In genomic region chr9:29332296-29333090, GRCm38 (mm10) we compare ENCODE assay signal across 9 mouse cellular contexts.
DNase-seq lines count a peak whose midpoint lies in the region.
"Had no signal": no experiment of that assay in that cellular context is flagged by ENCODE, and none has a peak within 500 bp of the region (broad histone marks: within the 10 kb centered on the region; RNA-seq: fewer than 3 reads in every experiment).

No protein-coding gene starts in this region.

- intact Hi-C loops in left cerebral cortex, postnatal 4 days (cut with DNase I) = no loop called here
- intact Hi-C loops in left cerebral cortex, postnatal 36 days (cut with DNase I) = no loop called here

- DNase-seq in left cerebral cortex, postnatal 4 days = peak; percentile 23
- no peak for DNase-seq in left cerebral cortex, postnatal 36 days (ENCODE audit: low spot score in 2 of 2)
- DNase-seq in embryo, embryonic 11 days = peak; percentile 35
- peak; percentile 86 for DNase-seq in kidney, adult 9 months
- DNase-seq in lung, postnatal 36 days = peak; percentile 37
- DNase-seq in right cerebral cortex, adult 18-20 months = no peak
- no peak for DNase-seq in testis, postnatal 14 days (ENCODE audit: low spot score)
- DNase-seq: forebrain, postnatal 0 days; thymus, postnatal 25 days had no signal

Comparison
In these comparisons a context has a peak if more than half of its experiments do, and no peak if none do; other contexts are left out.
1. DNase-seq: peak in left cerebral cortex, postnatal 4 days (single experiment), embryo, embryonic 11 days (single experiment), kidney, adult 9 months (single experiment) and lung, postnatal 36 days (single experiment); none in left cerebral cortex, postnatal 36 days (0 of 2), right cerebral cortex, adult 18-20 months (single experiment) and testis, postnatal 14 days (single experiment).